Comparison of ENCODE assay signal across 19 mouse cellular contexts in the genomic region with DNA sequence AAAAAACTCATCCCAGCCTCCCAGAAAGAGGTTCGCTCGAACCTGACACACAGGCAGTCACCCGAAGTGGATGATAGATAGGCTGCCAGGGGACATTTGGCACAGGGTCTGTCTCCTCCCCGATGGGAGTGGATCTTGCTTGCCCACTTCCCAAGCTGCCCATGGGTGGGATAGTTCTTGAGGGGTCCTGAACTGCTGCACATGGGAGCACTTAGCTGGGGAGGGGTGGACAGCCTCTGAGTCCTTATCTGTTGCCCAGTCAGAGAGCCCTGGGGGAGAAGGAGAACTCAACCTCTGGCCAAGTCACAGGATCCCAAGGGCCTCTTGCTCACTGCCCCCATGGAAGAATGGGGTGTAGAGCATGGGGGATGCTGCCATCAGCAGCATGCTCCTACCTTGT. TPM values are rescaled to one million over a fixed set of nuclear protein-coding genes. Genes with fewer than 3 reads are reported as not detected.
DNase-seq lines count a peak whose midpoint lies in the region; ATAC-seq and TF ChIP-seq lines count a peak whose summit lies in the region.
"Had no signal": no experiment of that assay in that cellular context is flagged by ENCODE, and none has a peak within 500 bp of the region (broad histone marks: within the 10 kb centered on the region; RNA-seq: fewer than 3 reads in every experiment).

No protein-coding gene starts in this region.

- H3K27me3 ChIP-seq in forebrain, embryonic 10.5 days (ENCODE audit: poor library complexity, severe bottlenecking) = peaks cover 9% of the 10 kb centered on the region
- H3K27me3 ChIP-seq in forebrain, postnatal 0 days (ENCODE audit: insufficient read depth, low read length) = no peaks in the 10 kb centered on the region
- no peaks in the 10 kb centered on the region for H3K27me3 ChIP-seq in heart, embryonic 14.5 days (ENCODE audit: control insufficient read depth, insufficient read depth, low read length)
- no peaks in the 10 kb centered on the region for H3K27me3 ChIP-seq in neural tube, embryonic 15.5 days (replicated peaks)
- H3K27me3 ChIP-seq in limb, embryonic 15.5 days = no peaks in the 10 kb centered on the region
- H3K27me3 ChIP-seq: forebrain, embryonic 12.5 days; liver, embryonic 12.5 days had no signal

- H3K4me1 ChIP-seq in forebrain, embryonic 10.5 days = peaks cover 45% of the 10 kb centered on the region
- H3K4me1 ChIP-seq in forebrain, postnatal 0 days (ENCODE audit: insufficient read depth) = no peaks in the 10 kb centered on the region
- H3K4me1 ChIP-seq in heart, embryonic 14.5 days (ENCODE audit: control insufficient read depth in 2 of 2, insufficient read depth in 2 of 2, low read length in 2 of 2) = peaks cover 56 to 82% of the 10 kb centered on the region in 2 experiments
- H3K4me1 ChIP-seq in neural tube, embryonic 15.5 days = peaks cover 48% of the 10 kb centered on the region
- peaks cover 77% of the 10 kb centered on the region for H3K4me1 ChIP-seq in limb, embryonic 15.5 days

- H3K4me3 ChIP-seq in forebrain, embryonic 10.5 days = no peak overlapping the region
- no peak overlapping the region for H3K4me3 ChIP-seq in forebrain, postnatal 0 days (ENCODE audit: low read depth, low read length)
- H3K4me3 ChIP-seq in heart, embryonic 14.5 days (ENCODE audit: control insufficient read depth in 1 of 2, insufficient read depth in 1 of 2, low read depth in 1 of 2, low read length in 2 of 2) = no peak overlapping the region
- H3K4me3 ChIP-seq in neural tube, embryonic 15.5 days (replicated peaks) = no peak overlapping the region
- no peak overlapping the region for H3K4me3 ChIP-seq in limb, embryonic 15.5 days
- H3K4me3 ChIP-seq: forebrain, embryonic 12.5 days; hindbrain, embryonic 13.5 days; liver, embryonic 12.5 days; megakaryocyte, embryonic 14.5 days had no signal

- no peak for TF ChIP-seq CTCF in forebrain, postnatal 0 days (IDR thresholded peaks at IDR 0.05; ENCODE audit: low read depth)

- H3K9ac ChIP-seq in forebrain, postnatal 0 days = no peak overlapping the region
- H3K9ac ChIP-seq in heart, embryonic 14.5 days (ENCODE audit: low read length) = no peak overlapping the region
- no peak overlapping the region for H3K9ac ChIP-seq in neural tube, embryonic 15.5 days (replicated peaks)
- H3K9ac ChIP-seq in limb, embryonic 15.5 days = no peak overlapping the region
- H3K9ac ChIP-seq: forebrain, embryonic 12.5 days; liver, embryonic 12.5 days had no signal

- H3K36me3 ChIP-seq in forebrain, embryonic 10.5 days (replicated peaks) = peaks cover 12% of the 10 kb centered on the region; the same call in 1 of the 2 replicates
- H3K36me3 ChIP-seq in forebrain, postnatal 0 days (ENCODE audit: insufficient read depth) = no peaks in the 10 kb centered on the region
- H3K36me3 ChIP-seq in heart, embryonic 14.5 days (ENCODE audit: control insufficient read depth, insufficient read depth, low read length) = peaks cover 60% of the 10 kb centered on the region
- H3K36me3 ChIP-seq in neural tube, embryonic 15.5 days = no peaks in the 10 kb centered on the region
- peaks cover 37% of the 10 kb centered on the region for H3K36me3 ChIP-seq in limb, embryonic 15.5 days
- H3K36me3 ChIP-seq: forebrain, embryonic 12.5 days; hindbrain, embryonic 13.5 days had no signal

- 66% methylated on average over 4 of the region's 4 CpGs for WGBS in forebrain, embryonic 10.5 days
- WGBS in forebrain, postnatal 0 days = 52% methylated on average over 4 of the region's 4 CpGs
- WGBS in heart, embryonic 14.5 days = 55% methylated on average over 4 of the region's 4 CpGs
- 26% methylated on average over 4 of the region's 4 CpGs for WGBS in neural tube, embryonic 15.5 days
- 38% methylated on average over 4 of the region's 4 CpGs for WGBS in limb, embryonic 15.5 days

- H3K9me3 ChIP-seq in forebrain, embryonic 10.5 days = no peaks in the 10 kb centered on the region
- H3K9me3 ChIP-seq in forebrain, postnatal 0 days (ENCODE audit: low read length) = no peaks in the 10 kb centered on the region
- H3K9me3 ChIP-seq in heart, embryonic 14.5 days (ENCODE audit: control insufficient read depth, low read length) = no peaks in the 10 kb centered on the region
- no peaks in the 10 kb centered on the region for H3K9me3 ChIP-seq in neural tube, embryonic 15.5 days (replicated peaks)
- H3K9me3 ChIP-seq in limb, embryonic 15.5 days = no peaks in the 10 kb centered on the region
- H3K9me3 ChIP-seq: forebrain, embryonic 12.5 days; hindbrain, embryonic 13.5 days; liver, embryonic 12.5 days; megakaryocyte, embryonic 14.5 days had no signal

- H3K27ac ChIP-seq in forebrain, embryonic 10.5 days = peak overlapping the region; percentile 35; the same call in 1 of the 2 replicates
- H3K27ac ChIP-seq in forebrain, postnatal 0 days (ENCODE audit: low read depth, low read length) = no peak overlapping the region
- H3K27ac ChIP-seq in heart, embryonic 14.5 days (replicated peaks in 1 of 2; ENCODE audit: control insufficient read depth in 1 of 2, insufficient read depth in 1 of 2, low read depth in 2 of 2, low read length in 2 of 2) = peak overlapping the region; percentile 1 to 8; a peak in 1 of 4 replicates
- H3K27ac ChIP-seq in neural tube, embryonic 15.5 days (replicated peaks) = 0 out of 2 replicates have a peak overlapping the region, but pooled peaks have one; percentile 9
- peak overlapping the region; percentile 84 for H3K27ac ChIP-seq in limb, embryonic 15.5 days
- H3K27ac ChIP-seq: liver, embryonic 12.5 days had no signal

- no peak for DNase-seq in forebrain, embryonic 10.5 days (ENCODE audit: extremely low spot score, low spot score)
- no peak for DNase-seq in forebrain, postnatal 0 days
- DNase-seq in heart, postnatal 4 days = no peak
- DNase-seq in neural tube, embryonic 10.5 days (ENCODE audit: extremely low spot score, low spot score) = no peak
- no peak for DNase-seq in layer of hippocampus, adult 9-10 months (ENCODE audit: low spot score)
- DNase-seq: cerebellum, adult 18-20 months; gastrocnemius, postnatal 14 days; kidney, adult 18-20 months; kidney, postnatal 10 days; lung, adult 2 months; retina, postnatal 1 day; thymus, postnatal 14 days had no signal

- no peak overlapping the region for H3K4me2 ChIP-seq in forebrain, postnatal 0 days (ENCODE audit: low read depth)
- H3K4me2 ChIP-seq in heart, embryonic 14.5 days (ENCODE audit: low read length) = no peak overlapping the region
- no peak overlapping the region for H3K4me2 ChIP-seq in neural tube, embryonic 15.5 days
- H3K4me2 ChIP-seq in limb, embryonic 15.5 days = no peak overlapping the region
- H3K4me2 ChIP-seq: forebrain, embryonic 12.5 days; hindbrain, embryonic 13.5 days; liver, embryonic 12.5 days had no signal

- no peak for ATAC-seq in forebrain, postnatal 0 days
- ATAC-seq in heart, embryonic 14.5 days (ENCODE audit: insufficient number of reproducible peaks, insufficient read depth, low FRiP score, low read depth) = no peak
- ATAC-seq in neural tube, embryonic 15.5 days (ENCODE audit: low FRiP score) = no peak
- no peak for ATAC-seq in limb, embryonic 15.5 days (ENCODE audit: insufficient number of reproducible peaks, low FRiP score, low TSS enrichment, low read depth)
- ATAC-seq: liver, embryonic 12.5 days had no signal

RNA-seq across cellular contexts. Expression of a gene that starts 13.3 kb away (rescaled TPM):
- 8.1 TPM in 2 replicates for polyA plus RNA-seq in forebrain, embryonic 10.5 days (2016; fragmentation: Nextera tagmentation; extraction: Ambion mirVana)
- total RNA-seq in forebrain, postnatal 0 days (2014; rRNA removed) = 25.4 and 28.7 TPM in 2 replicates
- 11.1 and 14.7 TPM in 2 replicates for polyA plus RNA-seq in forebrain, postnatal 0 days (2015; fragmentation: Nextera tagmentation; extraction: Ambion mirVana)
- 31.8 and 33.0 TPM in 2 replicates for polyA plus RNA-seq in heart, embryonic 14.5 days (2014; fragmentation: Nextera tagmentation; extraction: Ambion mirVana)
- 10 to 100 TPM; 48.6 to 52.2 TPM for total RNA-seq in heart, postnatal 4 days (2021)
- 13.4 and 17.0 TPM in 2 replicates for polyA plus RNA-seq in neural tube, embryonic 15.5 days (2015; fragmentation: Nextera tagmentation; extraction: Ambion mirVana)
- polyA plus RNA-seq in limb, embryonic 15.5 days (2015; fragmentation: Nextera tagmentation; extraction: Ambion mirVana) = 31.6 and 35.4 TPM in 2 replicates
